Mouse (Mus musculus) limb, embryonic 15.5 days (tissue): ENCODE measurements around the gene Psme1. TPM values are rescaled to one million over a fixed set of nuclear protein-coding genes. Genes with fewer than 3 reads are reported as not detected.

Experiments
- ATAC-seq: fragments of 200-750 bp; cut with Nextera tagmentation; 2 replicates; pipeline ENCODE4 v1.8.0; 2017; ENCODE audit warnings: low read depth, moderate TSS enrichment; ENCODE audit not compliant: insufficient number of reproducible peaks, low FRiP score, low TSS enrichment
- H3K27ac ChIP-seq: fragments of 300-500 bp; sonication (generic); 2 replicates; pipeline ENCODE4 v1.5.1; 2015; ENCODE audit warnings: moderate library complexity, mild to moderate bottlenecking, inconsistent platforms
- H3K27me3 ChIP-seq: fragments of 300-500 bp; sonication (generic); 2 replicates; pipeline ENCODE4 v1.6.1; 2015; ENCODE audit warnings: inconsistent platforms
- H3K36me3 ChIP-seq: fragments of 300-500 bp; sonication (generic); 2 replicates; pipeline ENCODE4 v1.6.1; 2015; ENCODE audit warnings: inconsistent platforms
- H3K4me1 ChIP-seq: fragments of 300-500 bp; sonication (generic); 2 replicates; pipeline ENCODE4 v1.6.1; 2015; ENCODE audit warnings: inconsistent platforms
- H3K4me2 ChIP-seq: fragments of 300-500 bp; sonication (generic); 2 replicates; pipeline ENCODE4 v1.6.1; 2015; ENCODE audit warnings: mild to moderate bottlenecking, inconsistent platforms
- H3K4me3 ChIP-seq: fragments of 300-500 bp; sonication (generic); 2 replicates; pipeline ENCODE4 v1.5.1; 2015; ENCODE audit warnings: mild to moderate bottlenecking, inconsistent platforms
- H3K9ac ChIP-seq: fragments of 300-500 bp; sonication (generic); 2 replicates; pipeline ENCODE4 v1.6.1; 2015; ENCODE audit warnings: inconsistent platforms
- H3K9me3 ChIP-seq: fragments of 300-500 bp; sonication (generic); 2 replicates; pipeline ENCODE4 v1.6.1; 2016; ENCODE audit warnings: inconsistent platforms
- WGBS: fragments of 180-500 bp; shearing (Covaris S2); methylation state at CpG from one replicate; pipeline ENCODE4 v1.1.7; 2015; 5-methylcytosine and 5-hydroxymethylcytosine counted together
- polyA plus RNA-seq: library from polyadenylated mRNA; unstranded; fragments of >200 nt; fragmentation: Nextera tagmentation; extraction: Ambion mirVana; gene quantifications from 2 replicates; pipeline ENCODE4 v1.2.1, GENCODE M21; 2015

Gene Psme1
- polyA plus RNA-seq, 1 experiment from 2014 or later = 141 TPM

DNA sequence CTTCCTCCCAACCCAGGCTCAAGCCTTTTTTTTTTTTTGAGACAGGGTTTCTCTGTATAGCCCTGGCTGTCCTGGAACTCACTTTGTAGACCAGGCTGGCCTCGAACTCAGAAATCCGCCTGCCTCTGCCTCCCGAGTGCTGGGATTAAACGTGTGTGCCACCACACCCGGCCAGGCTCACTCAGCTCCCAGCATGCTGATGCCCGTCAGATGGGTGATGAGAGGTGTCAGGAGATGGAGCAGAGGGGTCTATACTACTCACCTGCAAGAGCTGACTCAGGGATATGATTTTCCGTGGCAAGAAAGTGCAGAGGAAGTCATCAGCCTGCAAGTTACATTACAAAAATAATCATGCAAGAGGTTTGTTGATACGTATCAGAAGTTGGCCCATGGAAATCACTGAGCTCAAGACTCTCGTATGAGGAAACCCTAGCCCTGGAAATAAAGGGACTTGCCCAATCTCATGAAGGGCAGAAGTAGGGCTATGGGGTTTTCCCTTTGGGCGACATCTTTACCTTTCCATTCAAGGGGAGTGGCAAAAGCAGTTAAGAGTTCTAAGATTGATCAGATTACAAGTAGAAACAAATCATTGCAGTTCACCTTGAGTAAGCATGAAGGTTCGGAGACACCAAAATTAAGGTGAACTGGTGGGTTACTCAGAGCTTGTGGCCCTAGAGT is 12.0 kb downstream of the Psme1 start:
- H3K4me3 ChIP-seq = peak overlapping the region; percentile 79
- peak overlapping the region; percentile 97 for H3K27ac ChIP-seq
- WGBS = 77% methylated on average over 11 of the region's 11 CpGs
- peaks cover 37% of the 10 kb centered on the region for H3K4me1 ChIP-seq
- no peaks in the 10 kb centered on the region for H3K27me3 ChIP-seq
- H3K9me3 ChIP-seq = no peaks in the 10 kb centered on the region
- ATAC-seq = no peak
- peaks cover 33% of the 10 kb centered on the region for H3K36me3 ChIP-seq
- H3K4me2 ChIP-seq = peak overlapping the region; percentile 88
- H3K9ac ChIP-seq = peak overlapping the region; percentile 51; the same call in 1 of the 2 replicates

DNA sequence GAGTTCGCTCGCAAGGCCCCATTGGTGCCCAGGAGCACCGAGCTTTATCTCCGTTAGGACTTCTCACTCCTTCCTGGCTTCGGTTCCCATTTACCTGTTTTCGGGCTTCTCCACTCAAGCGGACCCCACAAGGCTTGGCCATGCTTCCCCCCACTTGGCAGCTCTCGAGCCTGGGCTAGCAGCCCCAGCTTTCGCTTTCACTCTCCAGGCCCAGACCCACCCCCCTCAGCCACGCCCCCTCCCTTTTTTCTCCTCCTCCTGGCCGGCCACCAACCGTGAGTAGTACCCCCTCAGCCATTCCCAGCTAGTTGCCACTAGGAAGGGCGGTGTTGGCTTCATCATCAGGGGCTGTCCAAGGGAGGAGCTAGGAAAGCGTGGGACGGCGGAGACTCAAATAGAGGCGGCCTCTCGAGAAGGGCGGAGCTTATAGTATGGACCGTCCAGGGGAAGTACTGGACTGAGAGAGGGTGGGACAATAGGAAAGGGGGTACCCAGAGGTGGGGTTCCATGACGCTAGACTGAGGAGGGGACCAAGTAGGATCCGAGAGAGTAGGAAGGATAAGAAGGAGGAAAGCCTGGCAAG is 12.9 kb downstream of the Psme1 start, which contains the start of gene Psme2:
Gene Psme2, minus strand, starts transcription at position 366 of the 583 bp plus-strand sequence.
- H3K4me1 ChIP-seq = peaks cover 28% of the 10 kb centered on the region
- peak within 1 kb of the TSS; percentile 79 for H3K4me3 ChIP-seq
- under 1% methylated on average over 22 of the region's 22 CpGs for WGBS
- peak within 1 kb of the TSS; percentile 68 for H3K9ac ChIP-seq
- no peaks in the 10 kb centered on the region for H3K9me3 ChIP-seq
- H3K27me3 ChIP-seq = no peaks in the 10 kb centered on the region
- peak within 1 kb of the TSS; percentile 97 for H3K27ac ChIP-seq
- ATAC-seq = peak; percentile 94
- peaks cover 42% of the 10 kb centered on the region for H3K36me3 ChIP-seq
- H3K4me2 ChIP-seq = peak within 1 kb of the TSS; percentile 88

DNA sequence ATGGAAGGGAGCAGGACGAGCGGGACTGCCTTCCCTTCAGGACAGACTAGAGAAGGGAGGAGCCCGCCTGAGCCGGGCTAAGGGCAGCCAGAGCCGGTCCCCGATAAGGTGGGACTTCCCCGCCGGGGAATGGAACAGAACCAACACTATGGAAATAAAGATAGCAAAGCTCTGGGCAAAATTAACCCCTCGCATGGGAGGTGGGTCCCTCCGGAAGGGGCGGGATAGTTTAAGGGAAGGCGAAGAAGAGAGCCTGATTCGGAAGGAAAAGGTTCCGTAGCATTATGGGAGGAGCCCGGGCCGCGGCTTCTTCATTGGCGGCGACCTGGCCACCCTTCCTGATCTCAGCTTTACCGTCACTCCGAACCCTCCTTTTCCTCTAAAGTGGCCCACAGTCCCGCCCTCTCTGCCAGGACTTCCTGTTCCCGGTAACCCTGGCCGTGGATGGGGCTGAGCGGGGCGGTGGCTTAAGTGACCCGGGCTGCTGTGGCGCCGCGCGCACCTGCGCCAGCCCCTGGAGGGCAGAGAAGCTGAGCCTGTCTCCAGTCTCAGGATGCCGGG is 13.5 kb downstream of the Psme1 start, which contains the start of gene Rnf31:
Gene Rnf31, plus strand, starts transcription at position 378 of the 561 bp plus-strand sequence.
- Histone ChIP-seq H3K27ac (peak within 1 kb of the TSS; percentile 97), H3K4me3 (peak within 1 kb of the TSS; percentile 79), H3K27me3 (no peaks in the 10 kb centered on the region), H3K9ac (peak within 1 kb of the TSS; percentile 68), H3K4me1 (peaks cover 28% of the 10 kb centered on the region), H3K4me2 (peak within 1 kb of the TSS; percentile 88), H3K9me3 (no peaks in the 10 kb centered on the region), H3K36me3 (peaks cover 48% of the 10 kb centered on the region)
- peak; percentile 89 for ATAC-seq
- WGBS = under 1% methylated on average over 33 of the region's 33 CpGs

DNA sequence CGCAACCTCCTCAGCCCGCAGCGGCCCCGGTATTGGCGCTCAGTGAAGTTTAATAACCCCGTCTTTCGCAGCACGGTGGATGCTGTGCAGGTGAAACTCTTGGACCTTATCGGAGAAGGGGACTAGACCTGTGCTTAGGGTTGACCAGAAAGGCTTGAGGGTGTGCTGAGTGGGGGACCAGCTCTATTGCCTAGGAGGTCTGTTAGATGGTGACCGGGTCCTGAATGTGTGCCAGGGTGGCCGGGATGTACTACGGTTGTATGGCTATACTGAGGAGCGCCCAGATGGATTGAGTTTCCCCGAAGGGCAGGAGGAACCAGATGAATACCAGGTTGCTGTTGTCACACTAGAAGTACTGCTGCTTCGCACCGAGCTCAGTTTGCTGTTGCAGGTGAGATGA is 14.3 kb downstream of the Psme1 start:
- peaks cover 52% of the 10 kb centered on the region for H3K36me3 ChIP-seq
- H3K9ac ChIP-seq = peak overlapping the region; percentile 68
- 2% methylated on average over 16 of the region's 16 CpGs for WGBS

DNA sequence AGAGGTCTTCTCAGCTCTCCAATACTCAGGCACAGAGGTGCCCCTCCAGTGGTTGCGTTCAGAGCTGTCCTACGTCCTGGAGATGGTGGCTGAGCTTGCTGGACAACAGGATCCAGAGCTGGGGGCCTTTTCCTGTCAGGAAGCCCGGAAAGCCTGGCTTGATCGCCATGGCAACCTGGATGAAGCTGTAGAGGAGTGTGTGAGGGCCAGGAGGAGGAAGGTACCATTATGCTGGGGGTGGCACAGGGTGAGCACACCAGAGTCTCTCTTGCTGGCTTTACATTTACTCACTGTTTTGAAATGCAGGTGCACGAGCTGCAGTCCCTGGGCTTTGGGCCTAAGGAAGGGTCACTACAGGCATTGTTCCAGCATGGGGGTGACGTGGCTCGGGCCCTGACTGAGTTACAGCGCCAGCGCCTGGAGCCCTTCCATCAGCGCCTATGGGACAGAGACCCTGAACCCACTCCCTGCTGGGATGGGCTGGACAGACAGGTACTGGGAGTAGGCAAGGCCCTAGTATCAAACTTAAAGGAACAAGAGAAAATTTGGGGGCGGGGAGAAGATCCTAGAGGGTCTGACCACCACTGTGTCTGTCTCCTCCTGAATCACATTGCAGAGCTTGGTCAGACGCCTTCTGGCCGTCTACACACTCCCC is 18.2 kb downstream of the Psme1 start:
- Histone ChIP-seq H3K4me3 (no peak overlapping the region), H3K9ac (no peak overlapping the region), H3K27ac (no peak overlapping the region), H3K4me2 (no peak overlapping the region), H3K36me3 (peaks cover 68% of the 10 kb centered on the region), H3K9me3 (no peaks in the 10 kb centered on the region), H3K4me1 (peaks cover 18% of the 10 kb centered on the region), H3K27me3 (no peaks in the 10 kb centered on the region)
- WGBS = 84% methylated on average over 13 of the region's 13 CpGs
- no peak for ATAC-seq

More for the DNA sequence above, 14.3 kb downstream of the Psme1 start:
- ATAC-seq = no peak
- H3K4me1 ChIP-seq = peaks cover 28% of the 10 kb centered on the region
- H3K4me2 ChIP-seq = peak overlapping the region; percentile 88
- H3K27ac ChIP-seq = peak overlapping the region; percentile 97
- no peaks in the 10 kb centered on the region for H3K27me3 ChIP-seq
- H3K4me3 ChIP-seq = peak overlapping the region; percentile 79
- H3K9me3 ChIP-seq = no peaks in the 10 kb centered on the region

DNA sequence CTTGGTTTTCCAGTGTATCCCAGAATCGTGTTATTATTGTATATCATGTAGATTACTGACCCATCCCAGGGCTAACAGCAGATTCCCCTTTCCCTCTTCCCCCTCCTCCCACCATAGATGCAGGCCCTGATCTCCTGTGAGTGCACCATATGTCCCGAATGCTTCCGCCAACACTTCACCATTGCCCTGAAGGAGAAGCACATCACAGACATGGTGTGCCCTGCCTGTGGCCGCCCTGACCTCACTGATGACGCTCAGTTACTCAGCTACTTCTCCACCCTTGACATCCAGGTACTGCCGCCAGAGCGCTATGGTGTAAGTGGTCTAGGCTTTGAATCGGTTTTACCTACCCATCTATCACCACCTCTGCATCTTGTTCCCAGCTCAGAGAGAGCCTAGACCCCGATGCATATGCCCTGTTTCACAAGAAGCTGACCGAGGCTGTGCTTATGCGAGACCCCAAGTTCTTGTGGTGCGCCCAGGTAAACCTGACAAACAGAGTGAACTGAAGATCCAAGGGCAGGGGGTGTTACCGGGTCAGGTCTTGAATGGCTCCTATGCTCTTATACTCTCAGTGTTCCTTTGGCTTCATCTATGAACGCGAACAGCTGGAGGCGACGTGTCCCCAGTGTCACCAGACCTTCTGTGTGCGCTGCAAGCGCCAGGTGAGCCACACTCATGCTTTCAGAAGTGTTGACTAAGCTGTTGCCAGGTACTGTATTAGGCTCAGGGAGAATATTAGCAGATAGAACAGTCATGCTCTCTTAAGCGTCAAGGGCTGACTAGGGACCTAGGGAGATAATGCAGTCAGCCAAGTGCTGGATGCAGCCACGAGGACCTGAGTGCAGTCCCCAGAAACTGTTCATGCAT is 20.8 kb downstream of the Psme1 start:
- Histone ChIP-seq H3K4me3 (no peak overlapping the region), H3K4me1 (peaks cover 10% of the 10 kb centered on the region; the same call in 1 of the 2 replicates), H3K27me3 (no peaks in the 10 kb centered on the region), H3K9me3 (no peaks in the 10 kb centered on the region), H3K36me3 (peaks cover 87% of the 10 kb centered on the region), H3K9ac (no peak overlapping the region), H3K4me2 (no peak overlapping the region), H3K27ac (no peak overlapping the region)
- ATAC-seq = no peak
- 92% methylated on average over 21 of the region's 21 CpGs for WGBS

DNA sequence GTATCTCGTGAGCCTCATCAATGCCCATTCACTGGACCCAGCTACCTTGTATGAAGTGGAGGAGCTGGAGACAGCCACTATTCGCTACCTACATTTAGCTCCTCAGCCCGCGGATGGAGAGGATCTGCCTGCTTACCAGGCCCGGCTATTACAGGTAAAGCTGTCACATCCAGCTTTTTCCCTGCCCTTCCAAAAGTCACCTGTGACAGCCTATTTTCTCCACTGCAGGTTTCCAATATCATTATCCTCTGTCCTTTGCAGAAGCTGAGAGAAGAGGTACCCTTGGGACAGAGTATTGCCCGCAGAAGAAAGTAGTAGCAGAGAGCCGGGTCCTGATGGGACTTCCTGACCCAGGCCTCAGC is 25.3 kb downstream of the Psme1 start, which contains the start of gene Irf9:
Gene Irf9, plus strand, starts transcription at position 301 of the 362 bp plus-strand sequence.
- WGBS = 84% methylated on average over 7 of the region's 7 CpGs
- no peak for ATAC-seq
- H3K4me2 ChIP-seq = peak within 1 kb of the TSS; percentile 60

DNA sequence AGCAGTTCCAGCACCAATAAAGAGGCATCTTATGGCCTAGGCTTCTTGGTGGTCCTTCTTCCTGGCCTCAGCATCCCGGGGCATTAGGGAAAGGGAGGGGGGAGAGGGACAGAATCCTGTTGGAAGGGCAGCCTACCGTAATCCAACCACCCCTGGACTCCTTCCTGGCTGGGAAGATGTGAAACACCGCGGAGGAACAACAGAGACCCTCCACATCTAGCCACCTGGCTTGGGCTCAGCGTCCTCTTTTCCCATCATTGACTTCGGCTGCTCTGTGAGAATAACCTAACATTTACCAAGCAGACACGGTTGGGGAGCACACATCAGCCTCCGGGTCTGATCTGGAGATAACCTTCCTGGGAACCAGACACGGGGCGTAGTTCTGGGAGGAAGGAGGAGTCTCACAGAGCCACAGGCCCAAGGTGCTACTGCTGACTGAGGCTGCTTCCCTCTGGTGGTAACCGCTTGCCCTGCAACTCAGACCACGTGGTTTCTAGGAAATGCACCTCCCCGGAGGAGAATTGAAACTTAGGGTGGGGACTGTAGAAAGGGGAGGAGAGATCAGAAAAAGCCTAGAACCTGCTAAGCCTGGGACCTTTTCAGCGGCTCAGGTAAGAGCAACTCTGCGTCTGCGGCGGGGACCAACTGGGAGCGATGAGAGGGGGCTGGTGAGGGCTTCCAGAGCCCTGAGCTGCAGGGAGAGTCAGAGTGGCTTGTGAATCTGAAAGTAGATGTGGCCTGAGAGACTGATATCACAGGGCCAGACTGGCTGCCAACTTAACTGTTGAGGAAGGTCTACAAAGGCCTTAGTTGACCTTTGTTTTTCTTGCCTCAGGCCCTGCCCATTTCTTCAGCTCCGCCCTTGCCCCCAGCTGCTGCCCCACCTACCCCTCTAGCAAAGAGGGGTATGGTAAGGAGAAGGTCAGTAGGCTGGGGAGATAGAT is 26.0 kb downstream of the Psme1 start:
- ATAC-seq = peak; percentile 82
- H3K36me3 ChIP-seq = peaks cover 78% of the 10 kb centered on the region
- H3K9ac ChIP-seq = peak overlapping the region; percentile 52; the same call in 1 of the 2 replicates
- H3K27ac ChIP-seq = peak overlapping the region; percentile 83
- H3K4me1 ChIP-seq = peaks cover 22% of the 10 kb centered on the region
- H3K9me3 ChIP-seq = no peaks in the 10 kb centered on the region
- WGBS = 15% methylated on average over 19 of the region's 19 CpGs
- no peaks in the 10 kb centered on the region for H3K27me3 ChIP-seq
- peak overlapping the region; percentile 43 for H3K4me3 ChIP-seq
- peak overlapping the region; percentile 60 for H3K4me2 ChIP-seq

More for the DNA sequence above, 25.3 kb downstream of the Psme1 start, which contains the start of gene Irf9:
- peak within 1 kb of the TSS; percentile 43 for H3K4me3 ChIP-seq
- peak within 1 kb of the TSS; percentile 83 for H3K27ac ChIP-seq
- no peaks in the 10 kb centered on the region for H3K9me3 ChIP-seq
- H3K36me3 ChIP-seq = peaks cover 78% of the 10 kb centered on the region
- H3K9ac ChIP-seq = peak within 1 kb of the TSS; percentile 52; the same call in 1 of the 2 replicates
- no peaks in the 10 kb centered on the region for H3K27me3 ChIP-seq
- H3K4me1 ChIP-seq = peaks cover 22% of the 10 kb centered on the region

DNA sequence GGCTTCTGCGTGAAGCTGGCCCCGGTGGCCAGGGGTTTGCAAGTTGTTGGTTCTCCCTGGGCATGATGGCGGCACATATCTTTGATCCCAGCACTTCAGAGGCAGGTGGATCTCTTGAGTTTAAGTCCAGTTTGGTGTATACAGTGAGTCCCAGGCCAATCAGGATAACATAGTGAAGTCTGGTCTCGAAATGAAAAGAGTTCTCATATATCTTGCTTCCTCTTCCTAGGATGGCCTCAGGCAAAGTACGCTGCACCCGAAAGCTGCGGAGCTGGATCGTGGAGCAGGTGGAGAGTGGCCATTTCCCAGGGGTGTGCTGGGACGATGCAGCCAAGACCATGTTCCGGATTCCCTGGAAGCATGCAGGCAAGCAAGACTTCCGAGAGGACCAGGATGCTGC is 26.9 kb downstream of the Psme1 start:
- Histone ChIP-seq H3K4me1 (peaks cover 22% of the 10 kb centered on the region), H3K9me3 (no peaks in the 10 kb centered on the region), H3K27ac (no peak overlapping the region), H3K4me2 (peak overlapping the region; percentile 60; the same call in 1 of the 2 replicates), H3K36me3 (peaks cover 78% of the 10 kb centered on the region), H3K27me3 (no peaks in the 10 kb centered on the region), H3K4me3 (0 out of 2 replicates have a peak overlapping the region, but pooled peaks have one; percentile 43), H3K9ac (no peak overlapping the region)
- ATAC-seq = no peak
- WGBS = 78% methylated on average over 11 of the region's 11 CpGs

DNA sequence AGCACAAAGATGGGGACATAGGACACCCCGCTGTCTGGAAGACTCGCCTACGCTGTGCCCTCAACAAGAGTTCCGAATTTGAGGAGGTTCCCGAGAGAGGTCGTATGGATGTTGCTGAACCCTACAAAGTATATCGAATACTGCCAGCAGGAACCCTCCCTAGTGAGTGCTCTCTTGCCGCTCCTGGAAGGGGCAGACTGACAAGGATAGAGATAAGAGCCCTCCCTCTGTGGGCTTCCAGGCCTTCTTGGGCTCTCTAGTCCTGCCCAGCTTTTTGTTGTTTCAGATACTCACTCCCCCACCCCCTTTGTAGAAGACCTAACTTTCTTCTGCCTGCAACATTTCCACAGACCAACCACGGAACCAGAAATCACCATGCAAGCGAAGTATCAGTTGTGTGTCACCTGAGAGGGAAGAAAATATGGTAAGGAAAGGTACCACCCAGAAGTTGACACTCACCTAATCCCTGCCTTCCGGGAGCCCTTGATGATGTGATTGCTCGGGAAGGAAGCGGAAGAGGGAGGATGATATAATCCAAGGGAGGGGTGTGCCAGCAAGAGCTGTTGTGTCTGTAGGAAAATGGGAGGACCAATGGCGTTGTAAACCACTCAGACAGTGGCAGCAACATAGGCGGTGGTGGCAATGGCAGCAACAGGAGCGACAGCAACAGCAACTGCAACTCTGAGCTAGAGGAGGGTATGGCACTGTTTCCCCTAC is 28.0 kb downstream of the Psme1 start:
- ATAC-seq = no peak
- Histone ChIP-seq H3K4me2 (no peak overlapping the region), H3K9ac (no peak overlapping the region), H3K4me3 (no peak overlapping the region), H3K36me3 (peaks cover 71% of the 10 kb centered on the region), H3K27ac (no peak overlapping the region), H3K9me3 (no peaks in the 10 kb centered on the region), H3K4me1 (peaks cover 22% of the 10 kb centered on the region), H3K27me3 (no peaks in the 10 kb centered on the region)
- WGBS = 93% methylated on average over 16 of the region's 16 CpGs
